Mouse (Mus musculus) right cerebral cortex, postnatal 10 days (tissue): Measurements from ENCODE around the gene Hist2h3b.
"Not testable (repeated sequence)": the region's sequence is repeated elsewhere in the genome, so short reads cannot be mapped to it uniquely, and the experiment has no call there.

ENCODE experiments used
- DNase-seq, 2 experiments: peaks; one replicate each; pipeline ENCODE4 v3.0.0; 2021; ENCODE audit warnings: low spot score in 2 of 2

The Hist2h3b gene

GRCm38 (mm10) chr3:96262216-96262875 lies 6.1 kb upstream of the Hist2h3b start:
- DNase-seq: peak; percentile 87 to 93

- peak; percentile 97 to 98 for DNase-seq
These were observed 5.4 kb upstream of the Hist2h3b start, which contains the start of gene Hist2h4 for GRCm38 (mm10) chr3:96262979-96263550. TSS of gene Hist2h4 (minus strand) at chr3:96263311.

GRCm38 (mm10) chr3:96263558-96264403 lies 4.7 kb upstream of the Hist2h3b start:
- peak; percentile 47 to 64 for DNase-seq

- DNase-seq: no peak
These were observed 4.0 kb upstream of the Hist2h3b start for GRCm38 (mm10) chr3:96264404-96264949.

- DNase-seq: no peak
These were observed 2.2 kb upstream of the Hist2h3b start for GRCm38 (mm10) chr3:96266132-96266710.

GRCm38 (mm10) chr3:96267541-96267940 lies 913 bp upstream of the Hist2h3b start:
- no peak for DNase-seq

GRCm38 (mm10) chr3:96268776-96269378 lies 423 bp downstream of the Hist2h3b start:
- not testable (repeated sequence) for DNase-seq

- DNase-seq: peak; percentile 94 to 98
These were observed 1.3 kb downstream of the Hist2h3b start, which contains the start of gene Hist2h2bb for GRCm38 (mm10) chr3:96269511-96270474. TSS of gene Hist2h2bb (plus strand) at chr3:96269752.

- no peak for DNase-seq
These were observed 5.4 kb downstream of the Hist2h3b start for GRCm38 (mm10) chr3:96273591-96274465.

GRCm38 (mm10) chr3:96277428-96277799 lies 9.0 kb downstream of the Hist2h3b start:
- peak in 1 of 2 experiments; percentile 59 for DNase-seq

GRCm38 (mm10) chr3:96277800-96278624 lies 9.6 kb downstream of the Hist2h3b start:
- peak; percentile 96 to 97 for DNase-seq

GRCm38 (mm10) chr3:96280660-96281059 lies 12.2 kb downstream of the Hist2h3b start:
- no peak for DNase-seq

GRCm38 (mm10) chr3:96284457-96284856 lies 16.0 kb downstream of the Hist2h3b start:
- peak; percentile 61 to 69 for DNase-seq

- DNase-seq: not testable (repeated sequence)
These were observed 18.9 kb downstream of the Hist2h3b start for GRCm38 (mm10) chr3:96287334-96287733.

- DNase-seq: no peak
These were observed 20.7 kb downstream of the Hist2h3b start for GRCm38 (mm10) chr3:96289201-96289600.

GRCm38 (mm10) chr3:96290727-96291126 lies 22.3 kb downstream of the Hist2h3b start:
- not testable (repeated sequence) for DNase-seq

GRCm38 (mm10) chr3:96292641-96293040 lies 24.2 kb downstream of the Hist2h3b start:
- DNase-seq: no peak

GRCm38 (mm10) chr3:96293368-96293767 lies 24.9 kb downstream of the Hist2h3b start:
- no peak for DNase-seq
